Mouse (Mus musculus) lung, embryonic 14.5 days (tissue): ENCODE results near the gene Gp5. TPM values are rescaled to one million over a fixed set of nuclear protein-coding genes. Genes with fewer than 3 reads are reported as not detected.

Source experiments
- ATAC-seq: fragments of 200-750 bp; cut with Nextera tagmentation; 2 replicates; pipeline ENCODE4 v1.8.0; 2017; ENCODE audit warnings: mild to moderate bottlenecking, moderate TSS enrichment, moderate library complexity; ENCODE audit not compliant: insufficient read depth
- DNase-seq: peaks from one replicate; pipeline ENCODE4 v3.0.0-alpha.2; 2015
- H3K27ac ChIP-seq: fragments of 300-500 bp; sonication (generic); 2 replicates; pipeline ENCODE4 v1.5.1; 2014; ENCODE audit warnings: low read depth, mild to moderate bottlenecking, moderate library complexity
- H3K27me3 ChIP-seq: fragments of 300-500 bp; sonication (generic); 2 replicates; pipeline ENCODE4 v1.6.1; 2014; ENCODE audit warnings: low read length, control low read depth; ENCODE audit not compliant: insufficient read depth
- H3K36me3 ChIP-seq: fragments of 300-500 bp; sonication (generic); 2 replicates; pipeline ENCODE4 v1.6.1; 2014; ENCODE audit warnings: control low read depth; ENCODE audit not compliant: insufficient read depth
- H3K4me1 ChIP-seq: fragments of 300-500 bp; sonication (generic); 2 replicates; pipeline ENCODE4 v1.6.1; 2014; ENCODE audit warnings: antibody characterized with exemption, control low read depth; ENCODE audit not compliant: insufficient read depth
- H3K4me2 ChIP-seq: fragments of 300-500 bp; sonication (generic); 2 replicates; pipeline ENCODE4 v1.6.1; 2014; ENCODE audit warnings: mild to moderate bottlenecking
- H3K4me3 ChIP-seq: fragments of 300-500 bp; sonication (generic); 2 replicates; pipeline ENCODE4 v1.5.1; 2014; ENCODE audit warnings: low read depth, low read length
- H3K9ac ChIP-seq: fragments of 300-500 bp; sonication (generic); 2 replicates; pipeline ENCODE4 v1.6.1; 2014
- H3K9me3 ChIP-seq: fragments of 300-500 bp; sonication (generic); 2 replicates; pipeline ENCODE4 v1.6.1; 2016; ENCODE audit warnings: low read depth, low read length, control low read depth
- CTCF ChIP-seq: IDR thresholded peaks from 2 replicates; pipeline ENCODE4 v1.5.1; 2016; ENCODE audit warnings: antibody characterized with exemption, low read depth
- WGBS: fragments of 180-500 bp; shearing (Covaris S2); extraction: QIAGEN DNeasy Blood & Tissue Kit; methylation state at CpG from one replicate; pipeline ENCODE4 v1.1.7; 2014; 5-methylcytosine and 5-hydroxymethylcytosine counted together
- polyA plus RNA-seq: library from polyadenylated mRNA; unstranded; fragments of >200 nt; fragmentation: Nextera tagmentation; extraction: Ambion mirVana; gene quantifications from 2 replicates; pipeline ENCODE4 v1.2.1, GENCODE M21; 2014

Gene Gp5
- polyA plus RNA-seq, 1 experiment from 2014 or later: 3.1 TPM

- WGBS: 10% methylated on average over 29 of the region's 29 CpGs
- Histone ChIP-seq H3K27ac (no peak overlapping the region), H3K9ac (peak overlapping the region; percentile 48), H3K4me1 (no peaks in the 10 kb centered on the region; the same call in 1 of the 2 replicates), H3K27me3 (peaks cover 51% of the 10 kb centered on the region), H3K4me3 (peak overlapping the region; percentile 56), H3K4me2 (peak overlapping the region; percentile 99), H3K9me3 (no peaks in the 10 kb centered on the region), H3K36me3 (0 out of 2 replicates have a peak, but pooled peaks cover 4% of the 10 kb centered on the region)
- TF ChIP-seq CTCF: no peak
- peak; percentile 41; the same call in 1 of the 2 replicates for ATAC-seq
- DNase-seq: peak; percentile 65
These were observed 2.5 kb downstream of the Gp5 start for GRCm38 (mm10) chr16:30307961-30308615.

- TF ChIP-seq CTCF: no peak
- no peak overlapping the region for H3K4me2 ChIP-seq
- H3K4me1 ChIP-seq: no peaks in the 10 kb centered on the region; the same call in 1 of the 2 replicates
- H3K36me3 ChIP-seq: 0 out of 2 replicates have a peak, but pooled peaks cover 4% of the 10 kb centered on the region
- no peak overlapping the region for H3K9ac ChIP-seq
- H3K27ac ChIP-seq: no peak overlapping the region
- DNase-seq (no peak), ATAC-seq (no peak)
- peaks cover 51% of the 10 kb centered on the region for H3K27me3 ChIP-seq
- no peaks in the 10 kb centered on the region for H3K9me3 ChIP-seq
- no peak overlapping the region for H3K4me3 ChIP-seq
- 49% methylated on average over 12 of the region's 12 CpGs for WGBS
These were observed 3.3 kb downstream of the Gp5 start for GRCm38 (mm10) chr16:30307306-30307705.

- no peak overlapping the region for H3K27ac ChIP-seq
- H3K4me2 ChIP-seq: no peak overlapping the region
- no peak for TF ChIP-seq CTCF
- H3K4me3 ChIP-seq: no peak overlapping the region
- no peaks in the 10 kb centered on the region for H3K9me3 ChIP-seq
- H3K27me3 ChIP-seq: peaks cover 46% of the 10 kb centered on the region
- H3K36me3 ChIP-seq: no peaks in the 10 kb centered on the region
- no peaks in the 10 kb centered on the region; the same call in 1 of the 2 replicates for H3K4me1 ChIP-seq
- WGBS: 72% methylated on average over 4 of the region's 4 CpGs
- DNase-seq: no peak
- no peak overlapping the region for H3K9ac ChIP-seq
- no peak for ATAC-seq
These were observed 4.5 kb downstream of the Gp5 start for GRCm38 (mm10) chr16:30306102-30306501.

GRCm38 (mm10) chr16:30304236-30304635 lies 6.3 kb downstream of the Gp5 start:
- Histone ChIP-seq H3K9ac (no peak overlapping the region), H3K36me3 (no peaks in the 10 kb centered on the region), H3K4me1 (no peaks in the 10 kb centered on the region; the same call in 1 of the 2 replicates), H3K27ac (no peak overlapping the region), H3K9me3 (no peaks in the 10 kb centered on the region), H3K27me3 (peaks cover 27% of the 10 kb centered on the region), H3K4me3 (no peak overlapping the region), H3K4me2 (no peak overlapping the region)
- DNase-seq (peak; percentile 76), ATAC-seq (peak; percentile 69; the same call in 1 of the 2 replicates)
- no peak for TF ChIP-seq CTCF
- WGBS: 29% methylated on average over 5 of the region's 5 CpGs

- no peaks in the 10 kb centered on the region for H3K9me3 ChIP-seq
- no peak overlapping the region for H3K27ac ChIP-seq
- H3K36me3 ChIP-seq: no peaks in the 10 kb centered on the region
- no peak for TF ChIP-seq CTCF
- DNase-seq (no peak), ATAC-seq (no peak)
- no peaks in the 10 kb centered on the region; the same call in 1 of the 2 replicates for H3K4me1 ChIP-seq
- H3K27me3 ChIP-seq: peaks cover 19% of the 10 kb centered on the region
- no peak overlapping the region for H3K4me3 ChIP-seq
- H3K9ac ChIP-seq: no peak overlapping the region
- no peak overlapping the region for H3K4me2 ChIP-seq
- 68% methylated on average over 2 of the region's 2 CpGs for WGBS
These were observed 7.2 kb downstream of the Gp5 start for GRCm38 (mm10) chr16:30303411-30303810.

GRCm38 (mm10) chr16:30302686-30303085 lies 7.9 kb downstream of the Gp5 start:
- Histone ChIP-seq H3K9me3 (no peaks in the 10 kb centered on the region), H3K4me3 (no peak overlapping the region), H3K9ac (no peak overlapping the region), H3K36me3 (no peaks in the 10 kb centered on the region), H3K4me2 (no peak overlapping the region), H3K27ac (no peak overlapping the region), H3K4me1 (no peaks in the 10 kb centered on the region), H3K27me3 (peaks cover 12% of the 10 kb centered on the region)
- DNase-seq (no peak), ATAC-seq (no peak)
- 78% methylated on average over 6 of the region's 6 CpGs for WGBS
- TF ChIP-seq CTCF: no peak

GRCm38 (mm10) chr16:30299711-30300277 lies 10.8 kb downstream of the Gp5 start:
- TF ChIP-seq CTCF: no peak
- Histone ChIP-seq H3K4me2 (no peak overlapping the region), H3K9me3 (no peaks in the 10 kb centered on the region), H3K36me3 (no peaks in the 10 kb centered on the region), H3K9ac (no peak overlapping the region), H3K27me3 (no peaks in the 10 kb centered on the region), H3K27ac (no peak overlapping the region), H3K4me1 (no peaks in the 10 kb centered on the region), H3K4me3 (no peak overlapping the region)
- WGBS: 57% methylated on average over 10 of the region's 10 CpGs
- ATAC-seq: no peak
- peak; percentile 54 for DNase-seq
